Mouse (Mus musculus) myocyte (in vitro differentiated cells): ENCODE data around the gene Hpf1. TPM values are rescaled to one million over a fixed set of nuclear protein-coding genes. Genes with fewer than 3 reads are reported as not detected.

Source experiments
- H3K27me3 ChIP-seq: one replicate; pipeline ENCODE4 v1.6.1; 2011; ENCODE audit not compliant: control insufficient read depth, insufficient read depth, insufficient read length
- H3K36me3 ChIP-seq: one replicate; pipeline ENCODE4 v1.6.1; 2011; ENCODE audit not compliant: control insufficient read depth, insufficient read depth
- H3K4me2 ChIP-seq: one replicate; pipeline ENCODE4 v1.6.1; 2011; ENCODE audit warnings: low read depth, control low read depth
- H3K4me3 ChIP-seq: one replicate; pipeline ENCODE4 v1.5.1; 2011; ENCODE audit warnings: mild to moderate bottlenecking, control low read depth, moderate library complexity
- H3K79me2 ChIP-seq: one replicate; pipeline ENCODE4 v1.6.1; 2011; ENCODE audit not compliant: control insufficient read depth, insufficient read depth
- H3ac ChIP-seq: one replicate; pipeline ENCODE4 v1.6.1; 2011; ENCODE audit not compliant: control insufficient read depth, insufficient read length
- CEBPB ChIP-seq: IDR thresholded peaks from 2 replicates; pipeline ENCODE4 v1.6.1; 2011; ENCODE audit warnings: mild to moderate bottlenecking, moderate library complexity; ENCODE audit not compliant: poor library complexity, insufficient read depth, severe bottlenecking
- E2F4 ChIP-seq: IDR thresholded peaks from one replicate; pipeline ENCODE4 v1.6.1; 2011; ENCODE audit warnings: mild to moderate bottlenecking, control low read depth, moderate library complexity; ENCODE audit not compliant: insufficient read depth
- MAX ChIP-seq: IDR thresholded peaks from one replicate; pipeline ENCODE4 v1.6.1; 2011; ENCODE audit warnings: low read depth, mild to moderate bottlenecking, control low read depth
- MYOD1 ChIP-seq, 3 experiments: IDR thresholded peaks; one replicate each; pipeline ENCODE4 v1.6.1; 2011; ENCODE audit warnings: control low read depth in 2 of 3, low read depth in 2 of 3, mild to moderate bottlenecking in 2 of 3, moderate library complexity in 1 of 3; ENCODE audit not compliant: insufficient read length in 2 of 3, control insufficient read depth in 1 of 3
- MYOG ChIP-seq, 3 experiments: IDR thresholded peaks; one replicate each; pipeline ENCODE4 v1.6.1; 2011; ENCODE audit warnings: control low read depth in 2 of 3, low read depth in 2 of 3, mild to moderate bottlenecking in 2 of 3; ENCODE audit not compliant: insufficient read length in 2 of 3, control insufficient read depth in 1 of 3, insufficient read depth in 1 of 3
- POLR2A ChIP-seq: IDR thresholded peaks from one replicate; pipeline ENCODE4 v1.6.1; 2011; ENCODE audit warnings: low read depth, mild to moderate bottlenecking, control low read depth, moderate library complexity; ENCODE audit not compliant: insufficient read length
- POLR2AphosphoS2 ChIP-seq: IDR thresholded peaks from one replicate; pipeline ENCODE4 v1.6.1; 2011; ENCODE audit warnings: low read depth, control low read depth; ENCODE audit not compliant: insufficient read length
- REST ChIP-seq: IDR thresholded peaks from one replicate; pipeline ENCODE4 v1.6.1; 2011; ENCODE audit warnings: mild to moderate bottlenecking, control low read depth, moderate library complexity; ENCODE audit not compliant: insufficient read depth, insufficient read length
- SRF ChIP-seq: IDR thresholded peaks from one replicate; pipeline ENCODE4 v1.6.1; 2011; ENCODE audit warnings: low read depth; ENCODE audit not compliant: control insufficient read depth, insufficient read length
- TCF12 ChIP-seq: IDR thresholded peaks from one replicate; pipeline ENCODE4 v1.6.1; 2011; ENCODE audit warnings: mild to moderate bottlenecking, control low read depth; ENCODE audit not compliant: poor library complexity, insufficient read depth, severe bottlenecking
- TCF3 ChIP-seq: IDR thresholded peaks from one replicate; pipeline ENCODE4 v1.6.1; 2011; ENCODE audit warnings: low read depth, control low read depth; ENCODE audit not compliant: insufficient read length
- USF1 ChIP-seq: IDR thresholded peaks from one replicate; pipeline ENCODE4 v1.6.1; 2011; ENCODE audit warnings: low read depth, mild to moderate bottlenecking, control low read depth, moderate library complexity
- polyA plus RNA-seq: library from polyadenylated mRNA; unstranded; fragments of >200 nt; fragmentation: generic; extraction: Trizol; gene quantifications from one replicate; pipeline ENCODE4 v1.2.1, GENCODE M21; 2012; ENCODE audit warnings: missing spikeins

The Hpf1 gene
- polyA plus RNA-seq, 1 experiment = 34.6 TPM

- H3K36me3 ChIP-seq = no peaks in the 10 kb centered on the region
- TF ChIP-seq MAX (no peak), POLR2A (peak; percentile 31), TCF12 (peak; percentile 59), MYOG (IDR thresholded peaks at IDR 0.05; ENCODE audit: control insufficient read depth in 1 of 3, insufficient read depth in 1 of 3, insufficient read length in 2 of 3, low read depth in 2 of 3) (peak in 1 of 3 experiments; percentile 56), MYOD1 (IDR thresholded peaks at IDR 0.05; ENCODE audit: control insufficient read depth in 1 of 3, insufficient read length in 2 of 3, low read depth in 2 of 3) (peak in 2 of 3 experiments; percentile 80 to 90)
- H3K4me3 ChIP-seq = no peak overlapping the region
- H3K4me2 ChIP-seq = peak overlapping the region; percentile 76
- no peaks in the 10 kb centered on the region for H3K79me2 ChIP-seq
- H3K27me3 ChIP-seq = no peaks in the 10 kb centered on the region
- H3ac ChIP-seq = no peak overlapping the region
Observed at GRCm38 (mm10) chr8:60859605-60860004, 30.6 kb upstream of the Hpf1 start.

DNA sequence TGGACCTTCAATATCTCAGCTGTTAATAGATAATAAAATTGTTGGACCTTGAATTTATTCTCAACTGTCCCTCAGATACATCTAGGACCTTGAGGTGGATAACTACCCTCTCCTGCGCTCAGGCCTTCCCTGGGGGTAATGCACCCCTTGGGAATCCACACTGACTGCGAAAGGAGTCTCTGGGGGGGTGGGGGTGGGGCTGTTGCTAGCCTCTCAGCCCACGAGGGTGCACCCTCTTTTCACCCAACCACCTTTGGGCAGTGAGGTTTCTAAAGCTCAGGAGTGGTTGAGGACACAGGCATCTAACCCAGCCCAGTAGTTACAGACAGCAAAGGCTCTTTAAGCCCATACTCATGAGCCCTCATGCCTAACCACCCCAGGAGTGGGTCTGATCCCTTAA, 29.5 kb upstream of the Hpf1 start:
- TF ChIP-seq MYOG (IDR thresholded peaks at IDR 0.05; ENCODE audit: control insufficient read depth in 1 of 3, insufficient read depth in 1 of 3, insufficient read length in 2 of 3, low read depth in 2 of 3) (no peak), MAX (no peak), E2F4 (no peak), TCF3 (no peak), REST (no peak), TCF12 (no peak), USF1 (no peak), POLR2A (no peak), CEBPB (no peak), SRF (no peak), MYOD1 (IDR thresholded peaks at IDR 0.05; ENCODE audit: control insufficient read depth in 1 of 3, insufficient read length in 2 of 3, low read depth in 2 of 3) (no peak)
- Histone ChIP-seq H3K79me2 (no peaks in the 10 kb centered on the region), H3K4me2 (no peak overlapping the region), H3K27me3 (no peaks in the 10 kb centered on the region), H3ac (no peak overlapping the region), H3K4me3 (no peak overlapping the region), H3K36me3 (no peaks in the 10 kb centered on the region)

- no peaks in the 10 kb centered on the region for H3K27me3 ChIP-seq
- no peak for TF ChIP-seq CEBPB
- no peak for TF ChIP-seq USF1
- TF ChIP-seq REST = no peak
- no peak for TF ChIP-seq E2F4
- TF ChIP-seq MYOG (IDR thresholded peaks at IDR 0.05; ENCODE audit: control insufficient read depth in 1 of 3, insufficient read depth in 1 of 3, insufficient read length in 2 of 3, low read depth in 2 of 3) = no peak
- TF ChIP-seq TCF12 = no peak
- no peak for TF ChIP-seq MYOD1 (IDR thresholded peaks at IDR 0.05; ENCODE audit: control insufficient read depth in 1 of 3, insufficient read length in 2 of 3, low read depth in 2 of 3)
- TF ChIP-seq POLR2AphosphoS2 = no peak
- no peak for TF ChIP-seq MAX
- no peak for TF ChIP-seq TCF3
- TF ChIP-seq POLR2A = no peak
- TF ChIP-seq SRF = no peak
- H3ac ChIP-seq = no peak overlapping the region
- H3K36me3 ChIP-seq = no peaks in the 10 kb centered on the region
- no peak overlapping the region for H3K4me2 ChIP-seq
- no peak overlapping the region for H3K4me3 ChIP-seq
- H3K79me2 ChIP-seq = no peaks in the 10 kb centered on the region
Observed at GRCm38 (mm10) chr8:60861783-60862182, 28.4 kb upstream of the Hpf1 start.

DNA sequence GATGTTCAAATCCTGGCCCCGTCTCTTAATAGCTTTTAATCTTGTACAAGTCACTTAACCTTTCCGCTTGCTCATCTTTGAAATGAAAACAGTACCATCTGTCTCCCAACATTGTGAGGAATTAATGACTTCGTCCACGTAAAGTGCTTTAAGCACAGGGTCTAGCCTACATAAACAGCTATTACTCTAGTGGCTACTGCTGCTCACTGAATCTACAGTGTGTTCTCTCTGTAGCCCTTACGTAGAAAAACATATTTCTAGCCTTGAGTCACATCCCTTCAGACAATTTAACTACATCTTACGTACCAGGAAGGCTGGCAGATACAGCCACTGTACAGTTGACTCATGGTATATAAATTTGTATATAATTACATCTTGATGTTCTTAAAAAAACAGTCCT, 25.3 kb upstream of the Hpf1 start:
- H3K4me3 ChIP-seq = no peak overlapping the region
- TF ChIP-seq TCF3 = no peak
- TF ChIP-seq POLR2AphosphoS2 = no peak
- TF ChIP-seq SRF = no peak
- H3K36me3 ChIP-seq = no peaks in the 10 kb centered on the region
- no peak overlapping the region for H3ac ChIP-seq
- no peaks in the 10 kb centered on the region for H3K27me3 ChIP-seq
- H3K79me2 ChIP-seq = no peaks in the 10 kb centered on the region
- no peak overlapping the region for H3K4me2 ChIP-seq

GRCm38 (mm10) chr8:60865504-60866114, 24.6 kb upstream of the Hpf1 start:
- no peak overlapping the region for H3ac ChIP-seq

More at GRCm38 (mm10) chr8:60865504-60866114, 24.6 kb upstream of the Hpf1 start:
- Histone ChIP-seq H3K4me2 (no peak overlapping the region), H3K4me3 (no peak overlapping the region), H3K36me3 (no peaks in the 10 kb centered on the region), H3K27me3 (no peaks in the 10 kb centered on the region), H3K79me2 (no peaks in the 10 kb centered on the region)
- TF ChIP-seq POLR2A (no peak), MYOG (IDR thresholded peaks at IDR 0.05; ENCODE audit: control insufficient read depth in 1 of 3, insufficient read depth in 1 of 3, insufficient read length in 2 of 3, low read depth in 2 of 3) (no peak), USF1 (no peak), SRF (no peak)
